26 mouse cellular contexts compared by ENCODE assay signal in the genomic region with DNA sequence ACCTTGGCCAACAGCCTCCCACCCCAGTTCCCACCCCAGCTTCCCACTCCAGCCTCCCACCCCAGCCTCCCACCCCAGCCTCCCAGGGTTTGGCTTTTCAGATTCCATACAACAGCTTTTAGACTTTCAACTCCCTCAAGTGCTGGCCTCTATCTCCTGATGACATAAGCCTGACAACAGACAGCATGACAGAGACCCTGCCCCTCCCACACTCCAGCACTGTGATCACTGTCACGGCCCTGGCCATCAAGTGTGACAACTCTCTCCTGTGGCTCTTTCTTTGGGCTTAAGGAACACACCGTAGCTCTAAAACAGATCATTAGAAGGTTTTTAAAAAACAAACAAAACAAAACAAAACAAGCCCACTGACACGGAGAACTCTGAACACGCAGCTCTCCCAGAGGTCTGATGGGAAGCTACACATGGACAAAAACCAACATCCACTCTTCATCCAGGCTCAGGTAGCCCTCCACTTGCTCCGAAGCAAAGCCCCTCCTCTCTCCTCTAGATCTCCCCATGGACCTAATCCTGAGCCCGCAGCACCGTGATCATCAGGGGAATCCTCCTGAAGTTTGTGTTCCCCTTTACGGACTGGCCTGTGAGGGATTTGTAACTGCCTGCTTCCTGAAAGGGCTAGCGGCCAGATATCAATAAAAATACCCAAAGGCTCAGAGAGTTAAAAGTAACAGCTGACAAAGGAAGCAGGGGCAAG. TPM values are rescaled to one million over a fixed set of nuclear protein-coding genes. Genes with fewer than 3 reads are reported as not detected.
DNase-seq lines count a peak whose midpoint lies in the region; ATAC-seq and TF ChIP-seq lines count a peak whose summit lies in the region.
"Had no signal": no experiment of that assay in that cellular context is flagged by ENCODE, and none has a peak within 500 bp of the region (broad histone marks: within the 10 kb centered on the region; RNA-seq: fewer than 3 reads in every experiment).

No protein-coding gene starts in this region.

- H3K4me3 ChIP-seq in heart, embryonic 10.5 days: no peak overlapping the region
- H3K4me3 ChIP-seq in heart, embryonic 12.5 days: no peak overlapping the region
- no peak overlapping the region for H3K4me3 ChIP-seq in kidney, postnatal 0 days (replicated peaks; ENCODE audit: low read depth, low read length)
- H3K4me3 ChIP-seq in liver, embryonic 15.5 days (replicated peaks): no peak overlapping the region
- no peak overlapping the region for H3K4me3 ChIP-seq in forebrain, postnatal 0 days (ENCODE audit: low read depth, low read length)
- H3K4me3 ChIP-seq in layer of hippocampus, adult 2 months: no peak overlapping the region
- H3K4me3 ChIP-seq: hindbrain, embryonic 13.5 days; left cerebral cortex, adult 2 months; limb, embryonic 13.5 days; midbrain, embryonic 13.5 days; neural tube, embryonic 13.5 days had no signal

- no peak overlapping the region for H3K9ac ChIP-seq in heart, embryonic 12.5 days
- no peak overlapping the region; the same call in 1 of the 2 replicates for H3K9ac ChIP-seq in kidney, postnatal 0 days (ENCODE audit: low read depth, low read length)
- H3K9ac ChIP-seq in liver, embryonic 15.5 days: no peak overlapping the region
- no peak overlapping the region for H3K9ac ChIP-seq in forebrain, postnatal 0 days
- H3K9ac ChIP-seq: hindbrain, embryonic 13.5 days; limb, embryonic 13.5 days; midbrain, embryonic 13.5 days; neural tube, embryonic 13.5 days had no signal

- no peaks in the 10 kb centered on the region for H3K27me3 ChIP-seq in heart, embryonic 10.5 days (ENCODE audit: insufficient read depth, poor library complexity, severe bottlenecking)
- no peaks in the 10 kb centered on the region for H3K27me3 ChIP-seq in heart, embryonic 12.5 days (replicated peaks)
- no peaks in the 10 kb centered on the region for H3K27me3 ChIP-seq in kidney, postnatal 0 days (ENCODE audit: insufficient read depth, low read length)
- no peaks in the 10 kb centered on the region for H3K27me3 ChIP-seq in liver, embryonic 15.5 days
- H3K27me3 ChIP-seq in forebrain, postnatal 0 days (ENCODE audit: insufficient read depth, low read length): no peaks in the 10 kb centered on the region
- H3K27me3 ChIP-seq: CH12.LX; hindbrain, embryonic 13.5 days; limb, embryonic 13.5 days; midbrain, embryonic 13.5 days; neural tube, embryonic 13.5 days had no signal

- peak overlapping the region; percentile 42 for H3K27ac ChIP-seq in heart, embryonic 10.5 days
- H3K27ac ChIP-seq in heart, embryonic 12.5 days (ENCODE audit: poor library complexity, severe bottlenecking): no peak overlapping the region
- 0 out of 2 replicates have a peak overlapping the region, but pooled peaks have one; percentile 13 for H3K27ac ChIP-seq in kidney, postnatal 0 days
- peak overlapping the region; percentile 33; the same call in 1 of the 2 replicates for H3K27ac ChIP-seq in liver, embryonic 15.5 days (replicated peaks)
- no peak overlapping the region for H3K27ac ChIP-seq in forebrain, postnatal 0 days (ENCODE audit: low read depth, low read length)
- H3K27ac ChIP-seq in layer of hippocampus, adult 2 months: no peak overlapping the region
- H3K27ac ChIP-seq: hindbrain, embryonic 13.5 days; left cerebral cortex, adult 2 months; limb, embryonic 13.5 days; midbrain, embryonic 13.5 days; neural tube, embryonic 13.5 days had no signal

- no peak overlapping the region for H3K4me2 ChIP-seq in heart, embryonic 12.5 days
- no peak overlapping the region for H3K4me2 ChIP-seq in kidney, postnatal 0 days (ENCODE audit: low read length)
- 0 out of 2 replicates have a peak overlapping the region, but pooled peaks have one; percentile 20 for H3K4me2 ChIP-seq in liver, embryonic 15.5 days
- H3K4me2 ChIP-seq in forebrain, postnatal 0 days (ENCODE audit: low read depth): no peak overlapping the region
- H3K4me2 ChIP-seq: hindbrain, embryonic 13.5 days; limb, embryonic 13.5 days; midbrain, embryonic 13.5 days; neural tube, embryonic 13.5 days had no signal

- no peaks in the 10 kb centered on the region for H3K36me3 ChIP-seq in heart, embryonic 10.5 days
- no peaks in the 10 kb centered on the region for H3K36me3 ChIP-seq in heart, embryonic 12.5 days
- H3K36me3 ChIP-seq in kidney, postnatal 0 days (ENCODE audit: insufficient read depth, low read length): no peaks in the 10 kb centered on the region
- H3K36me3 ChIP-seq in liver, embryonic 15.5 days (replicated peaks): no peaks in the 10 kb centered on the region
- H3K36me3 ChIP-seq in forebrain, postnatal 0 days (ENCODE audit: insufficient read depth): no peaks in the 10 kb centered on the region
- H3K36me3 ChIP-seq: hindbrain, embryonic 13.5 days; limb, embryonic 13.5 days; midbrain, embryonic 13.5 days; neural tube, embryonic 13.5 days had no signal

- H3K9me3 ChIP-seq in heart, embryonic 10.5 days: no peaks in the 10 kb centered on the region
- H3K9me3 ChIP-seq in heart, embryonic 12.5 days (replicated peaks): 0 out of 2 replicates have a peak, but pooled peaks cover 5% of the 10 kb centered on the region
- H3K9me3 ChIP-seq in kidney, postnatal 0 days (replicated peaks; ENCODE audit: low read length): no peaks in the 10 kb centered on the region
- H3K9me3 ChIP-seq in liver, embryonic 15.5 days (replicated peaks): no peaks in the 10 kb centered on the region
- no peaks in the 10 kb centered on the region for H3K9me3 ChIP-seq in forebrain, postnatal 0 days (ENCODE audit: low read length)
- H3K9me3 ChIP-seq: hindbrain, embryonic 13.5 days; limb, embryonic 13.5 days; midbrain, embryonic 13.5 days; neural tube, embryonic 13.5 days had no signal

- ATAC-seq in heart, embryonic 12.5 days (ENCODE audit: insufficient number of reproducible peaks, low FRiP score): no peak
- ATAC-seq in kidney, postnatal 0 days (replicated peaks; ENCODE audit: low FRiP score, low read depth): no peak
- ATAC-seq in liver, embryonic 15.5 days (ENCODE audit: insufficient read depth): peak; percentile 47
- ATAC-seq in megakaryocyte progenitor cell, adult 5-6 weeks (replicated peaks; ENCODE audit: poor library complexity): peak; percentile 50
- ATAC-seq in forebrain, postnatal 0 days: no peak
- ATAC-seq: activated CD4-positive, CD25-positive, alpha-beta regulatory T cell, adult 4 months; forebrain, embryonic 14.5 days; intestine, embryonic 16.5 days; midbrain, embryonic 13.5 days had no signal

- H3K4me1 ChIP-seq in heart, embryonic 10.5 days: peaks cover 15% of the 10 kb centered on the region
- peaks cover 19% of the 10 kb centered on the region for H3K4me1 ChIP-seq in heart, embryonic 12.5 days (replicated peaks)
- H3K4me1 ChIP-seq in kidney, postnatal 0 days (replicated peaks; ENCODE audit: insufficient read depth, low read length): peaks cover 7% of the 10 kb centered on the region; the same call in 1 of the 2 replicates
- peaks cover 43% of the 10 kb centered on the region for H3K4me1 ChIP-seq in liver, embryonic 15.5 days (replicated peaks)
- H3K4me1 ChIP-seq in forebrain, postnatal 0 days (ENCODE audit: insufficient read depth): no peaks in the 10 kb centered on the region
- H3K4me1 ChIP-seq: neural tube, embryonic 13.5 days had no signal

- TF ChIP-seq CTCF in kidney, postnatal 0 days (IDR thresholded peaks at IDR 0.05; ENCODE audit: low read depth): no peak
- TF ChIP-seq CTCF in forebrain, postnatal 0 days (IDR thresholded peaks at IDR 0.05; ENCODE audit: low read depth): no peak
- TF ChIP-seq CTCF in layer of hippocampus, adult 2 months (conservative IDR thresholded peaks at IDR 0.05): no peak

- 66% methylated on average over 9 of the region's 9 CpGs for WGBS in heart, embryonic 10.5 days
- WGBS in heart, embryonic 12.5 days: 55% methylated on average over 9 of the region's 9 CpGs
- WGBS in kidney, postnatal 0 days: 42% methylated on average over 9 of the region's 9 CpGs
- 40% methylated on average over 9 of the region's 9 CpGs for WGBS in liver, embryonic 15.5 days (ENCODE audit: insufficient replicate concordance)
- 67% methylated on average over 9 of the region's 9 CpGs for WGBS in forebrain, postnatal 0 days

- no peak for DNase-seq in heart, embryonic 10.5 days (ENCODE audit: low spot score)
- no peak for DNase-seq in kidney, postnatal 0 days (ENCODE audit: low spot score)
- no peak for DNase-seq in kidney, postnatal 36 days
- DNase-seq in forebrain, postnatal 0 days: no peak
- no peak for DNase-seq in layer of hippocampus, adult 2 months (ENCODE audit: low spot score in 2 of 2)
- DNase-seq: adrenal gland, adult 2 months; adrenal gland, postnatal 36 days; cerebellum, adult 8-10 months; cerebellum, postnatal 25 days; gastrocnemius, postnatal 36 days; heart, postnatal 36 days; kidney, postnatal 14 days; lung, adult 2 months; lung, postnatal 14 days had no signal

RNA-seq across cellular contexts. Expression of gene Mrvi1, which starts 19.2 kb away (rescaled TPM):
- 5.1 and 6.5 TPM in 2 replicates for polyA plus RNA-seq in heart, embryonic 10.5 days (2016; fragmentation: Nextera tagmentation; extraction: Ambion mirVana)
- 5.7 and 8.0 TPM in 2 replicates for polyA plus RNA-seq in heart, embryonic 12.5 days (2016; fragmentation: Nextera tagmentation; extraction: Ambion mirVana)
- polyA plus RNA-seq in kidney, postnatal 0 days (2015; fragmentation: Nextera tagmentation; extraction: Ambion mirVana): 9.3 and 9.5 TPM in 2 replicates
- polyA plus RNA-seq in liver, embryonic 15.5 days (2015; fragmentation: Nextera tagmentation; extraction: Ambion mirVana): 4.0 and 4.3 TPM in 2 replicates
- 0.15 and 0.91 TPM in 2 replicates for total RNA-seq in megakaryocyte progenitor cell, adult 5-6 weeks (2015)
- total RNA-seq in megakaryocyte progenitor cell, adult 5-6 weeks (2017): not detected in 2 replicates
- 2.7 and 2.8 TPM in 2 replicates for total RNA-seq in forebrain, postnatal 0 days (2014; rRNA removed)
- 0.25 and 0.44 TPM in 2 replicates for polyA plus RNA-seq in forebrain, postnatal 0 days (2015; fragmentation: Nextera tagmentation; extraction: Ambion mirVana)
- total RNA-seq in layer of hippocampus, adult 2 months (2021): 1 to 10 TPM; 1.4 to 2.7 TPM
- total RNA-seq: CH12.LX had no signal

Comparison
In these comparisons a context has a peak if more than half of its experiments do, and no peak if none do; other contexts are left out.
1. H3K27ac ChIP-seq: peak in heart, embryonic 10.5 days (single experiment), kidney, postnatal 0 days (single experiment) and liver, embryonic 15.5 days (single experiment); none in heart, embryonic 12.5 days (single experiment), forebrain, postnatal 0 days (single experiment) and layer of hippocampus, adult 2 months (single experiment).
2. ATAC-seq: peak in liver, embryonic 15.5 days (single experiment) and megakaryocyte progenitor cell, adult 5-6 weeks (single experiment); none in heart, embryonic 12.5 days (single experiment), kidney, postnatal 0 days (single experiment) and forebrain, postnatal 0 days (single experiment).